Mouse (Mus musculus) bone marrow, adult 2 months (tissue): ENCODE data around the gene 2200002D01Rik. TPM values are rescaled to one million over a fixed set of nuclear protein-coding genes. Genes with fewer than 3 reads are reported as not detected.

Experiments used
- H3K27ac ChIP-seq: fragments of 200-500 bp; 2 replicates; pipeline ENCODE4 v1.5.1; 2012; ENCODE audit warnings: low read depth, mild to moderate bottlenecking, control low read depth, inconsistent platforms, low read length; ENCODE audit not compliant: control insufficient read depth, poor library complexity, insufficient read depth
- H3K4me1 ChIP-seq: fragments of 200-500 bp; 2 replicates; pipeline ENCODE4 v1.6.1; 2011; ENCODE audit warnings: low read length; ENCODE audit not compliant: control insufficient read depth, insufficient read depth
- H3K4me3 ChIP-seq: fragments of 200-500 bp; replicated peaks from 2 replicates; pipeline ENCODE3; 2011; ENCODE audit warnings: mild to moderate bottlenecking, low read depth, low read length, control low read depth; ENCODE audit not compliant: control insufficient read depth
- CTCF ChIP-seq: fragments of 200-500 bp; IDR thresholded peaks from 2 replicates; pipeline ENCODE4 v1.5.1; 2011; ENCODE audit warnings: low read length, control low read depth; ENCODE audit not compliant: control insufficient read depth, insufficient read depth
- POLR2A ChIP-seq: fragments of 200-500 bp; IDR thresholded peaks from 2 replicates; pipeline ENCODE4 v1.6.1; 2011; ENCODE audit warnings: low read depth, mild to moderate bottlenecking, control low read depth, low read length, borderline replicate concordance; ENCODE audit not compliant: control insufficient read depth
- WGBS: fragments of 180-500 bp; shearing (Covaris S2); methylation state at CpG from one replicate; pipeline ENCODE4 v1.1.7; 2018; 5-methylcytosine and 5-hydroxymethylcytosine counted together
- polyA plus RNA-seq: library from polyadenylated mRNA; stranded (reverse); fragments of >200 nt; gene quantifications from 2 replicates; pipeline ENCODE4 v1.2.4, GENCODE M21; 2011; ENCODE audit warnings: low replicate concordance; ENCODE audit not compliant: missing spikeins, insufficient read depth, insufficient read length

2200002D01Rik gene
- polyA plus RNA-seq, 1 experiment: 18.7 TPM

DNA sequence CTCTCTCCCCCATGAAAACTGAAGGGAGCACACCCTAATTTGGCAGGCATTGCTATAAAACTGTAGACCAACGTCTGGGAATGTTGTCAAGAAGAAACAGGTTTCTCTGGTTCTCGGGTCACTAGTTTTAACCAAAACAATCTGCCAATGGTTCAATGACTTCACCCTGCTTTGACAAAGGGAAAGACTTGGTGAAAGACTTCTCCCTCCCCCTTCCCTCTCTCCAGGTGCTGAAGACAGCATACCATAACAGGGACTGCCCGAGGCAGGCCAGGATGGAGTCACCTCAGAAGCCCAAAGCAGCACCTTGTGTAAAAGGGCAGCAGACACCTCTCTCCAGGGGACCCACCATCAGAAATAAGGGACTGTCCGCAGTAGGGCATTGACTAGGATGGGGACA lies 18.7 kb upstream of the 2200002D01Rik start:
- TF ChIP-seq POLR2A (no peak), CTCF (no peak)
- Histone ChIP-seq H3K4me1 (peaks cover 1% of the 10 kb centered on the region; the same call in 1 of the 2 replicates), H3K4me3 (no peak overlapping the region), H3K27ac (no peak overlapping the region)
- WGBS: 79% methylated on average over 4 of the region's 4 CpGs

- no peak overlapping the region for H3K4me3 ChIP-seq
- 87% methylated on average over 7 of the region's 7 CpGs for whole genome bisulfite sequencing
- H3K4me1 ChIP-seq: peaks cover 1% of the 10 kb centered on the region; the same call in 1 of the 2 replicates
- no peak for TF ChIP-seq POLR2A
- no peak for TF ChIP-seq CTCF
- H3K27ac ChIP-seq: no peak overlapping the region
These were observed 17.4 kb upstream of the 2200002D01Rik start for GRCm38 (mm10) chr7:29265636-29266035.

DNA sequence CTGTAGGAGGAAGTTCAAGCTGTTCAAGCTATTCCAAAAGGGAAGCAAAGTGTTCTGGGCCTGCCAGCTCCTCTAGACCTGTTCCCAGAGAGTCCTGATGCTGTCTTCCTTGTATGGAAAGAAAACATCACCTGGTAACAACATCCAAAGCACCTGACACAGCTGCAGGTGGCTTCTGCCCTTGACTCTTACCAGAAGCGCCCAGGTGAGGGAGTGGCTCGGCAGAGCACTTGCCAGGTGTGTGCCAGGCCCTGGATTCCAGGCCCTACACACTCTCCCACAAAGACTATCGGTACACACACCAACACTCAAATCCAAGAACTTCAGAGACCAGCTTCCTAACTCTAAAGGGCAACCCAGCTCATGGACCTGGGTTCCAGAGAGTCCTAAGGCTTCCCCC lies 15.6 kb upstream of the 2200002D01Rik start:
- H3K4me3 ChIP-seq: no peak overlapping the region
- no peak overlapping the region for H3K27ac ChIP-seq
- TF ChIP-seq POLR2A (no peak), CTCF (no peak)
- no peaks in the 10 kb centered on the region for H3K4me1 ChIP-seq
- WGBS: 82% methylated on average over 3 of the region's 3 CpGs

DNA sequence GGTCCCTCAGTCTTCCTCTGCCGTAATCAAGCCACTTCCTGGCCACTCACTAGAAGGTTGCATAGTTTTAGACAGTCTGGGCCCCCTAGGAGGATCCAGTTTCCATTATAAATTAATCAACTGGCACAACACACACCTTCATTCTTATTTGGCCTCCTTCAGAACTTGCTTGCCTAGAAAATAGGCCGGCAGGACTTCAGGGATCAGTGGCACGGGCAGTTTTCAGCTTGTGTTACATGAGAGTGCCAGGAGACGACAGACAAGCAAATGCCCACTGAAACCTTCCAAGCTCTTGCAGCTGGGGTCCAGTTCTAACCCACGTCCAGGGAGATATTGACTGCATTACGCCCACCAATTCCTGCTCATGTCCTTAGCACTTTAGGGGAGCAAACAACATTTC lies 13.9 kb upstream of the 2200002D01Rik start:
- Histone ChIP-seq H3K4me3 (no peak overlapping the region), H3K27ac (no peak overlapping the region), H3K4me1 (no peaks in the 10 kb centered on the region)
- whole genome bisulfite sequencing: 80% methylated on average over 6 of the region's 6 CpGs
- TF ChIP-seq POLR2A (no peak), CTCF (no peak)

DNA sequence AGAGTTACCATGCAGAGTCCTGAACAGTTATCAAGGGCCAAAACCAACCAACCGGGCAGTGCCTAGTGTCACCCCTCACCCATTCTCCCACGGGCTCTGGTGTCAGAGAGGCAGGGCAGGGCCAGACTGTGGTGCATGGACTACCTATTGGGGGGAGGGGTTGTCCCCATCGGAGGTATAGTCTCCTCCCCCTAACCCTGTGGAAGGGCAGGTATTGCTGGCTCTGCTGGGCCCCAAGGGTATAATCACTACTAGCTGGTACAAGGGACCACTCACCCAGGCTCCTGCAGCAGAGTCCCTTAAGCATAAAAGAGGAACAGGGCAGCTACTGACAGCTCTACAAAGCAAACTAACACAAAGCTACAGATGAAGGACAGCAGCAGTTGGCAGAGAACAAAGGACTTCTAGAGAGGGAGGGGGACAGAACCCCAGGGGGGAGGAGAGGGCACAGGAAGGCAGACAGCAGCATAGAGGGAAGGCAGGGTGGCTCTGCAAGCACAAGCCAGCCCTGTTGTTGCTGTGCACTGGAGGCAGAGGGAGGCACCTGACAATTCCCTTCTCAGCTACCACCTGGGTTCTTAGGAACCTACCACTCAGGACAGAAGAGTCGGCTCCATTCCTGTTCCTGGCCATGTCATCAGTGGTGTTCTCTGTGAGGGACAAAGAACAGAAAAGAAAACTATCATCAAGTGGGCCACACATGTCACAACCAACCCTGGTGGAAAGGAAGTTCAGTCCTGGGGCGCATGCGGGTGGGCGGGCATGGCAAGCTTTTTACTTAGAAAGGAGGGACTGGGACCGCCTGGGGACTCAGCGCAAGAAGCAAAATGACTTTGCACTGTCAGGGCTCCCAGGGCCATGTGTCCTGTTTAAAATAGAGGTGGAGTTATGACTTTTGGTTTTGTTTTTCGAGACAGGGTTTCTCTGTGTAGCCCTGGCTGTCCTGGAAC lies 11.8 kb upstream of the 2200002D01Rik start:
- 78% methylated on average over 10 of the region's 10 CpGs for WGBS
- TF ChIP-seq CTCF (no peak), POLR2A (no peak)
- no peak overlapping the region for H3K27ac ChIP-seq
- no peaks in the 10 kb centered on the region for H3K4me1 ChIP-seq
- no peak overlapping the region for H3K4me3 ChIP-seq

GRCm38 (mm10) chr7:29257368-29257767 lies 9.1 kb upstream of the 2200002D01Rik start:
- Histone ChIP-seq H3K4me1 (no peaks in the 10 kb centered on the region), H3K27ac (no peak overlapping the region), H3K4me3 (no peak overlapping the region)
- TF ChIP-seq POLR2A: no peak
- no peak for TF ChIP-seq CTCF
- 79% methylated on average over 1 of the region's 1 CpGs for WGBS

DNA sequence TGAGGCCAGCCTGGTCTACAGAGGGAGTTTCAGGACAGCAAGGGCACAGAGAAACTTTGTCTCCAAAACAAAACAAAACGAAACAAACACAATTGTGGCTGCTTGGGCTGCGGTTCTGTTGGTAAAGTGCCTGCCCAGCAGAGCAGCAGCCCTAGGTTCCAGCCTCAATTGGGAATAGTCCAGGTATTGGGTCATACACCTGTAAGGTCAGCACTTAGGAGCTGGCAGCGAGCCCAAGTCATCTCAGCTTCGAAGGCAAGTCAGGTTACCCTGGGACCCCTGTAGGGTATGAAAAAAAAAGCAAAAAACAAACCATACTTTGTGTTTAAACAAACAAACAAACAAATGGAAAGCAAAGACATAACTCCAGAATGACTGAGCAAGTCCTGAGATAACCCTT lies 7.6 kb upstream of the 2200002D01Rik start:
- 83% methylated on average over 4 of the region's 4 CpGs for WGBS
- H3K4me3 ChIP-seq: no peak overlapping the region
- no peak overlapping the region for H3K27ac ChIP-seq
- no peak for TF ChIP-seq CTCF
- TF ChIP-seq POLR2A: no peak
- no peaks in the 10 kb centered on the region for H3K4me1 ChIP-seq

DNA sequence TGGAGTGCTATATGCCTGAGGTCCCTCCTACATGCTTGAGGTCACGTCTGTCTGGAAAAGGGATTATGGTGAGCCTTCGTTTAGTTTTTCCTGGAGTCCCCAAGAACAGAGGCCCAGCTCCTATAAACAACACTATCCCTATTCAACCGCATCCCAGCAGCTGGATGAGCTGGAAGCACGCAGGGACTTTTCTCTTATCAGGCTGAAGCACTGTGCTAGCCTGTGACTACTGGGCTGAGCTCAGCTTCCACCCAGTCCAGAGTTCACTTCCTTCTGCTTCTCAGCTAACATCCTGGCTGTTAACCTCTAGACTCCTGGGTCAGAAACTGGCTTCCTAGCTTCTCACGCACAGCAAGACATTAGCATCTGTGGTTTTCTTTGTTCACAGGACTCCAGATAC lies 5.6 kb upstream of the 2200002D01Rik start:
- Histone ChIP-seq H3K4me3 (no peak overlapping the region), H3K27ac (no peak overlapping the region), H3K4me1 (no peaks in the 10 kb centered on the region)
- TF ChIP-seq POLR2A: no peak
- no peak for TF ChIP-seq CTCF
- WGBS: 33% methylated on average over 5 of the region's 5 CpGs
